ENCODE assay signal across 18 mouse cellular contexts in genomic region chr12:70201926-70202529, GRCm38 (mm10). TPM values are rescaled to one million over a fixed set of nuclear protein-coding genes. Genes with fewer than 3 reads are reported as not detected.
DNase-seq lines count a peak whose midpoint lies in the region; ATAC-seq and TF ChIP-seq lines count a peak whose summit lies in the region.
"Had no signal": no experiment of that assay in that cellular context is flagged by ENCODE, and none has a peak within 500 bp of the region (broad histone marks: within the 10 kb centered on the region; RNA-seq: fewer than 3 reads in every experiment).

No protein-coding gene starts in this region.

- no peak overlapping the region for H3K9ac ChIP-seq in heart, postnatal 0 days (replicated peaks; ENCODE audit: low read depth, low read length)
- H3K9ac ChIP-seq in lung, embryonic 14.5 days, result no peak overlapping the region
- H3K9ac ChIP-seq: heart, embryonic 12.5 days; limb, embryonic 12.5 days had no signal

- H3K4me1 ChIP-seq in heart, postnatal 0 days (ENCODE audit: control insufficient read depth, insufficient read depth), result no peaks in the 10 kb centered on the region
- H3K4me1 ChIP-seq in lung, embryonic 14.5 days (ENCODE audit: insufficient read depth), result no peaks in the 10 kb centered on the region
- H3K4me1 ChIP-seq: heart, embryonic 12.5 days; limb, embryonic 12.5 days had no signal

- no peaks in the 10 kb centered on the region for H3K27me3 ChIP-seq in heart, postnatal 0 days (ENCODE audit: control insufficient read depth, insufficient read depth, low read length)
- no peaks in the 10 kb centered on the region for H3K27me3 ChIP-seq in lung, embryonic 14.5 days (ENCODE audit: insufficient read depth, low read length)
- H3K27me3 ChIP-seq: heart, embryonic 12.5 days; limb, embryonic 12.5 days had no signal

- H3K9me3 ChIP-seq in heart, postnatal 0 days (replicated peaks; ENCODE audit: control insufficient read depth, low read length), result no peaks in the 10 kb centered on the region
- H3K9me3 ChIP-seq in lung, embryonic 14.5 days (ENCODE audit: low read depth, low read length), result no peaks in the 10 kb centered on the region
- H3K9me3 ChIP-seq: heart, embryonic 12.5 days; limb, embryonic 12.5 days had no signal

- H3K4me2 ChIP-seq in heart, postnatal 0 days (ENCODE audit: low read depth, low read length), result no peak overlapping the region
- no peak overlapping the region for H3K4me2 ChIP-seq in lung, embryonic 14.5 days
- H3K4me2 ChIP-seq: heart, embryonic 12.5 days; limb, embryonic 12.5 days had no signal

- DNase-seq in heart, postnatal 0 days (ENCODE audit: low spot score), result no peak
- DNase-seq in heart, adult 18-20 months, result no peak
- no peak for DNase-seq in lung, embryonic 14.5 days
- no peak for DNase-seq in lung, postnatal 10 days
- DNase-seq in ZHBTc4 (ENCODE audit: low read depth, low spot score), result peak; percentile 24
- DNase-seq in urinary bladder, postnatal 14 days (ENCODE audit: low spot score), result no peak
- DNase-seq in natural killer cell, adult 2 months (ENCODE audit: low spot score in 2 of 2), result no peak
- DNase-seq: cerebellum, adult 18-20 months; kidney, adult 9 months; lung, postnatal 4 days; right cerebral cortex, postnatal 14 days; thymus, postnatal 14 days had no signal

- peak; percentile 33 for TF ChIP-seq CTCF in heart, postnatal 0 days (IDR thresholded peaks at IDR 0.05; ENCODE audit: low read depth)
- peak; percentile 47 for TF ChIP-seq CTCF in lung, embryonic 14.5 days (IDR thresholded peaks at IDR 0.05; ENCODE audit: low read depth)

- no peak for TF ChIP-seq EP300 in heart, postnatal 0 days (IDR thresholded peaks at IDR 0.05; ENCODE audit: low read depth)

- no peak for ATAC-seq in heart, postnatal 0 days (ENCODE audit: insufficient read depth, low read depth)
- no peak for ATAC-seq in lung, embryonic 14.5 days (ENCODE audit: insufficient read depth)
- ATAC-seq in monocyte, adult 5-6 weeks (replicated peaks; ENCODE audit: insufficient number of reproducible peaks, low FRiP score, low TSS enrichment, poor library complexity, severe bottlenecking), result 0 out of 2 replicates have a peak, but pooled peaks have one; percentile 19

- peaks cover 55% of the 10 kb centered on the region for H3K36me3 ChIP-seq in heart, postnatal 0 days (replicated peaks; ENCODE audit: control insufficient read depth, insufficient read depth, low read length)
- H3K36me3 ChIP-seq in lung, embryonic 14.5 days (ENCODE audit: insufficient read depth), result peaks cover 12% of the 10 kb centered on the region; the same call in 1 of the 2 replicates
- H3K36me3 ChIP-seq: limb, embryonic 12.5 days had no signal

- WGBS in heart, postnatal 0 days, result 76% methylated on average over 5 of the region's 5 CpGs
- WGBS in lung, embryonic 14.5 days, result 73% methylated on average over 5 of the region's 5 CpGs

- H3K4me3 ChIP-seq in heart, postnatal 0 days (ENCODE audit: low read depth, low read length), result no peak overlapping the region
- no peak overlapping the region for H3K4me3 ChIP-seq in lung, embryonic 14.5 days (ENCODE audit: low read depth, low read length)
- H3K4me3 ChIP-seq: erythroblast, embryonic 14.5 days; heart, embryonic 12.5 days; limb, embryonic 12.5 days had no signal

- H3K27ac ChIP-seq in heart, postnatal 0 days (ENCODE audit: low read depth), result no peak overlapping the region
- no peak overlapping the region for H3K27ac ChIP-seq in lung, embryonic 14.5 days (ENCODE audit: low read depth)
- H3K27ac ChIP-seq: limb, embryonic 12.5 days had no signal

RNA-seq across cellular contexts. Expression of gene Pygl, which starts 29.3 kb away (rescaled TPM):
- total RNA-seq in heart, postnatal 0 days (2014; rRNA removed; ENCODE audit: low replicate concordance), result 43.2 and 58.9 TPM in 2 replicates
- 28.5 and 31.6 TPM in 2 replicates for polyA plus RNA-seq in heart, postnatal 0 days (2015; fragmentation: Nextera tagmentation; extraction: Ambion mirVana)
- total RNA-seq in heart, adult 18-20 months (2021), result 10 to 100 TPM in 1 of 2 experiments, 1 to 10 TPM in 1; 3.6 to 22.4 TPM
- 39.0 and 39.8 TPM in 2 replicates for polyA plus RNA-seq in lung, embryonic 14.5 days (2014; fragmentation: Nextera tagmentation; extraction: Ambion mirVana)
- total RNA-seq in monocyte, adult 5-6 weeks (2017), result 119 to 295 TPM (median 259 TPM) in 3 replicates

RNA-seq across cellular contexts. Expression of gene Abhd12b, which starts 48.1 kb away (rescaled TPM):
- not detected in 2 replicates for total RNA-seq in heart, postnatal 0 days (2014; rRNA removed; ENCODE audit: low replicate concordance)
- not detected in 2 replicates for polyA plus RNA-seq in heart, postnatal 0 days (2015; fragmentation: Nextera tagmentation; extraction: Ambion mirVana)
- total RNA-seq in heart, adult 18-20 months (2021), result not detected
- 0.12 and 0.24 TPM in 2 replicates for polyA plus RNA-seq in lung, embryonic 14.5 days (2014; fragmentation: Nextera tagmentation; extraction: Ambion mirVana)
- total RNA-seq in monocyte, adult 5-6 weeks (2017), result not detected in 3 replicates
- total RNA-seq: adrenal gland, postnatal 4 days had no signal
- polyA plus RNA-seq: erythroblast, embryonic 14.5 days; heart, embryonic 12.5 days; hindbrain, embryonic 11.5 days; limb, embryonic 12.5 days had no signal
